Mouse (Mus musculus) MEL (cell line): ENCODE results near the gene Slc6a3.

Experiments
- CTCF ChIP-seq, 3 experiments: IDR thresholded peaks in 2 of 3; conservative IDR thresholded peaks in 1 of 3; 2 replicates each; pipeline ENCODE4 v1.5.1; 2011 to 2012; ENCODE audit warnings: low read length in 3 of 3, low read depth in 2 of 3, mild to moderate bottlenecking in 2 of 3, improper control_type of control experiment in 1 of 3, inconsistent platforms in 1 of 3, mixed read lengths in 1 of 3, moderate library complexity in 1 of 3; ENCODE audit not compliant: control insufficient read depth in 1 of 3, insufficient read depth in 1 of 3, poor library complexity in 1 of 3, severe bottlenecking in 1 of 3
- EP300 ChIP-seq, 2 experiments: IDR thresholded peaks; 2 replicates each; pipeline ENCODE4 v1.6.1; 2011; ENCODE audit warnings: improper control_type of control experiment in 2 of 2, low read length in 2 of 2, low read depth in 1 of 2, mild to moderate bottlenecking in 1 of 2
- POLR2AphosphoS5 ChIP-seq: IDR thresholded peaks from 2 replicates; pipeline ENCODE4 v1.6.1; 2012; ENCODE audit warnings: low read depth, borderline replicate concordance, mild to moderate bottlenecking, inconsistent platforms, low read length, moderate library complexity, mixed read lengths
- SIN3A ChIP-seq: IDR thresholded peaks from 2 replicates; pipeline ENCODE4 v1.6.1; 2012; ENCODE audit warnings: low read length, improper control_type of control experiment, inconsistent platforms
- TAL1 ChIP-seq: IDR thresholded peaks from 2 replicates; pipeline ENCODE4 v1.6.1; 2012; ENCODE audit warnings: mild to moderate bottlenecking, inconsistent platforms, low read length, moderate library complexity, mixed read lengths
- UBTF ChIP-seq: IDR thresholded peaks from 2 replicates; pipeline ENCODE4 v1.6.1; 2012; ENCODE audit warnings: low read depth, mild to moderate bottlenecking, inconsistent platforms, low read length, improper control_type of control experiment, moderate library complexity, borderline replicate concordance; ENCODE audit not compliant: insufficient read depth

- TF ChIP-seq CTCF (IDR thresholded peaks at IDR 0.05 in 2 of 3, conservative IDR thresholded peaks at IDR 0.05 in 1 of 3; ENCODE audit: control insufficient read depth in 1 of 3, insufficient read depth in 1 of 3, low read depth in 2 of 3, low read length in 3 of 3, poor library complexity in 1 of 3, severe bottlenecking in 1 of 3) (no peak), TAL1 (no peak), SIN3A (no peak), POLR2AphosphoS5 (no peak), UBTF (no peak), EP300 (IDR thresholded peaks at IDR 0.05; ENCODE audit: low read depth in 1 of 2, low read length in 2 of 2) (no peak)
These were observed 26.7 kb upstream of the Slc6a3 start for GRCm38 (mm10) chr13:73509869-73510268.
